Mouse (Mus musculus) gastrocnemius, postnatal 10 days (tissue): ENCODE measurements at regions not wholly inside any gene's neighbourhood (a gene's known extent, or its start where the extent isn't known, plus 50 kb on each side); places are given as distances from the start of the nearest gene placed in this dataset.

Experiments used
- DNase-seq: peaks from one replicate; pipeline ENCODE4 v3.0.0; 2021; ENCODE audit warnings: mixed read lengths

- DNase-seq = no peak
Observed at GRCm38 (mm10) chr4:87718166-87718805, 314.9 kb downstream of the Mllt3 start.

- DNase-seq = no peak
Observed at GRCm38 (mm10) chr4:87715212-87715933, 317.8 kb downstream of the Mllt3 start.

DNA sequence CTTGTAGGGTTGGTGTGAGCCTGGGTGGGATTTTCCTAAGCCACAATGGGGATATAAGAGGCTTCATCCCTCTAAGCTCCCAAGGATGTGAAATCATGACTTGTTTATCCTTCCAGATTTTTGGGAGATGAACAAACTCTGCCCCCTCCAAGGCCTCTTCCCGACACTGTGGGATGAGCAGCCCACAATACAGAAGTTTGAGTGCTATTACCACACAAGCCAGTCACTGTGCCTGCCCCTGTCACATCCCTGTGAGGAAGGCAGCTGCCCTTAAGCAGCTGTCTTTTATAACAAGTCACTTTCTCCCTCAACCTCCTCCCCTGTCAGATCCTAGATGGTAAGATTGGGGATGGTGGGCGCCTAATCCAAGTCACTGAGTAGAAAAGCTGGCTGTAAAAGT is 320.5 kb downstream of the Mllt3 start:
- no peak for DNase-seq

DNA sequence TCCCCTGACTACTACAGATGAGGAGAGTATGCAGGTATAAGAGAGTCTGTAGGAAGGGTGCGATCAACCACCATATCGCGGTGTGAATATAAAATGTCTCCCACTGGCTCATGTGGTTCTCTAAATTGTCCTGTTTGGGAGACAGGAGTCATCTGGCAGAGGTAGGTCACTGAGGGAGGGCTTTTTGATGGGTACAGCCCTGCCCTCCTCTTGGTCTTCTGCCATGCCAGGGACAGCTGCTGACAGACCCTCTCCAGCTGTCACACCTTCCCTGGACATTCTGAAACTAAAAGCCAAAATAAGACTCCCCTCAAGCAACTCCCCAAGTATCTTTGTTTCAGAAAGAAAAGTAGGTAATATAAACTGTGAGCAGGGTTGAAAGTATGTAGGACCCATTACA is 320.9 kb downstream of the Mllt3 start:
- DNase-seq = no peak

GRCm38 (mm10) chr4:87711185-87711827 is 321.9 kb downstream of the Mllt3 start:
- DNase-seq = no peak

- DNase-seq = no peak
Observed at GRCm38 (mm10) chr4:87708981-87709645, 324.1 kb downstream of the Mllt3 start.

- no peak for DNase-seq
Observed at GRCm38 (mm10) chr4:87707386-87707785, 325.8 kb downstream of the Mllt3 start.

- no peak for DNase-seq
Observed at GRCm38 (mm10) chr4:87702834-87703233, 330.3 kb downstream of the Mllt3 start.

DNA sequence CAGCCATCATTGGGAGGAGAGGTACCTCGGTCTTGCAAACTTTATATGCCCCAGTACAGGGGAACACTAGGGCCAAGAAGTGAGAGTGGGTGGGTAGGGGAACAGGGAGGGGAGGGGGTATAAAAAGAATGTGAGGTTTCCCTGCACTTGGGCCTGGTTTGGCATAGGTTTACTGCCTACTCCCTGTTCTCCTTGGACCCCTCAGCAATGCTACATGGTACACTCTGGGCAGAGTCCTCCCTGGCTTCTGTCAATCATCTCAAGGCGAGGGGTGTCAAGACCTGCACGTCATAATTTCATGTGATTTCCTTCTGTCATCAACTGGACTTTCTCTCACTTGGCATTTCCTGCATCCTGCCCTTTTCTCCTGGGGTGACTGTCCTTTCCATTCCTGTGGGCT is 330.9 kb downstream of the Mllt3 start:
- no peak for DNase-seq

DNA sequence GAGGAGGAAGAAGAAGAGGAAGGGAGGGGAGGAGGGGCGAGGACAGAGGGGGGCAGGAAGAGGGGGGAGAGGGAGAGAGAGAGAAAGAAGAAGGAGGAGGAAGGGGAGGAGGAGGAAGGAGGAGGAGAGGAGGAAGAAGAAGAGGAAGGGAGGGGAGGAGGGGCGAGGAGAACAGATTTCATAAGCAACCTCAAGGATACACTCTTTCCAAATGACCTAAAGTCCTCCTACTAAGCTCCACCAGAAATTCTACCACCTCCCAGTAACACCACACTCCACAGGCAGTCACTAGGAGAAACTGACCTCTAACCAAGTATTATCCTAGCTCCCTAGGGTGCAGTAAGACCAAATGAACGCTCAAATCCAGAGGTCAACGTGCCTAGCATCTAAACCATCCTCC is 332.1 kb downstream of the Mllt3 start:
- DNase-seq = no peak

- DNase-seq = no peak
Observed at GRCm38 (mm10) chr4:87700508-87700907, 332.7 kb downstream of the Mllt3 start.

DNA sequence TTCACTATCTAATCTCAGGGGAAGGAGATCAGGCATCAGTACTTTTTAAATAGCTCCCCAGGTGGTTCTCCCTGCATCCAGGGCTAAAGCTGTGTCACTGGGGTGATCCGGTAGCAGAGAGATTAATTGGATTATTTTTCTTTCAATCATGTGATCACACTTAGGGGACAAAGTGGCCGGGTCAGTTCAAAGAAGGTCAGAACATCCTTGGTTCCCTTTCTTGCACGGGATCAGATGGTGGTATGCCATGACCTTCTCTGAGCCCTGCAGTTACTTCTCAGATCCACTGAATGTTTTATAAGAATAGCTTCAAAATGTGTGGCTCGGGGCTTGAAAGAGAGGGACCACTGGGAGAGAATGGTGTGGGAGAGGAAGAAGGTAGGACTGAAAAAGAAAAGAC is 333.6 kb downstream of the Mllt3 start:
- DNase-seq = no peak

GRCm38 (mm10) chr4:87698750-87699149 is 334.4 kb downstream of the Mllt3 start:
- DNase-seq = no peak

- DNase-seq = no peak
Observed at GRCm38 (mm10) chr4:87696921-87697320, 336.2 kb downstream of the Mllt3 start.

GRCm38 (mm10) chr4:87695811-87696210 is 337.4 kb downstream of the Mllt3 start:
- DNase-seq = no peak

DNA sequence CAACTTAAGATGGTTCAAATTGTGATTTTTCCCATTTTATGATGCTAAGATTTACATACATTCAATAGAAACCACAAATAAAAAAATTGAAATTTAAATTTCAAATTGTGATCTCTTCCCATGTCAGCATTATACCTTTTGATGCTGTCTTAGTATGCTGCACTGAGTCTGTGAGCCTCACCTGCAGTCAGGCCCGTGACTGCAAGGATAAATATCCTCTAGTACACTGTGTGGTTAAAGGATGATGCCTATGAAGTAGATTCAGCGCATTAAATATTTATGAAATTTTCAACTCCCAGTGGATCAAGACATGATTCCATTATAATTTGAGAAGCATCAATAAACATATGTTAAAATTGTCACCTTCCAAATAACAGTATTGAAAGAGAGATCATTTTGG is 340.4 kb downstream of the Mllt3 start:
- no peak for DNase-seq

DNA sequence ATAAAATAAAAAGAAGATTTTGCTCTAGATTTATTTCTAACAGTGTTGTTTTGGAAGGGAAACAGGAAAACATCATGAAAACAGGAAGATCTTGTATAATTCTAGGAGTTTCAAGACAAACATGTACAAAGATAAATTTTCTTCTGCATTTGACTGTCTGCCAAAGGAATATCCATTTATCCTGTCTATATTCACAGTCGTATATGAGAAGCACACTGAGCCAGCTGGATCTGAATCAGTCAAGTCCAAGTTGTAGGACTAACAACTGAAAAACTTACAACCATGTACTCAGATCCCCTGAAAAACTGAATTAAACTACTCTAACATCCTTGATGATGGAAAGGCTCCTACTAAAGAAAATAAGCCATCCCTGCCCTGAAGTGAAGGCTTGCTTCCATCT is 348.2 kb downstream of the Mllt3 start:
- DNase-seq = no peak

GRCm38 (mm10) chr4:87682783-87683182 is 350.4 kb downstream of the Mllt3 start:
- no peak for DNase-seq

DNA sequence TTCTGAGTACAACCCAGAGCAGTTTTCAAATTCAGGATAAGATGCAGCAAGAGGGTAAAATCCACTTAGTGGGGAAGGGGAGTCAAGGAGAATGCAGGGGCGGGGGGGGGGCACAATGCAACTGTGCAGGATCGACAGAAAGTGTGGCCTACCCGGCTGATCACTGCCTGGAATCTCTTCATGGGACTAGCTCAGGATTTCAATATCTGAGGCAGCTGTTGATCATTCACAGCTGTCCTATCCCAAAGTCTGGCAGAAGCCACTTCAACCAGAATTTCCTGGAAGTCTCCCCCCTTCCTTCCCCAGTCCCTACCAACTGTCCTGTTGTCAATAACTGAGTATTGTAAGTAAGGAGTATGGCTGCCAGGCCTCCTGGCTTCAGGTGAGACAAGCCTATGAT is 362.1 kb downstream of the Mllt3 start:
- no peak for DNase-seq

- no peak for DNase-seq
Observed at GRCm38 (mm10) chr4:87670167-87670566, 363.0 kb downstream of the Mllt3 start.

DNA sequence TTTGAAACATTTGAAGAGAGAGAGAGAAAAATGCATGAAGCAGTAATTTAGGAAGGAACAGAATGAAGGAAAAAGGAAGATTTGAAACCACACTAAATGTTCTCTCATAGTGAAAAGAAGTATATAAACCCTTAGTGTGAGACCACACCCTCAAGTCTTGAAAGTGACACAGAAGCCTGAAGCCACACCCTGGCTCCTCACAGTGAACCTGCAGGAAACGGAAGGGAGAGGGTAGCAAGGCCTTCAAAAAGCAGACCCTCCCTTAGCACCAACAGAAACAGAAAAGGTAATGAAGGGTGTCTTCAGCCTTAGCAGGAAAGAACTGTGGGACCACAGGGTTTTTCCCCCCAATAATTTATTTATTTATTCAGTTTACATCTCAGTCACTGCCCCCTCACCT is 363.7 kb downstream of the Mllt3 start:
- DNase-seq = no peak

DNA sequence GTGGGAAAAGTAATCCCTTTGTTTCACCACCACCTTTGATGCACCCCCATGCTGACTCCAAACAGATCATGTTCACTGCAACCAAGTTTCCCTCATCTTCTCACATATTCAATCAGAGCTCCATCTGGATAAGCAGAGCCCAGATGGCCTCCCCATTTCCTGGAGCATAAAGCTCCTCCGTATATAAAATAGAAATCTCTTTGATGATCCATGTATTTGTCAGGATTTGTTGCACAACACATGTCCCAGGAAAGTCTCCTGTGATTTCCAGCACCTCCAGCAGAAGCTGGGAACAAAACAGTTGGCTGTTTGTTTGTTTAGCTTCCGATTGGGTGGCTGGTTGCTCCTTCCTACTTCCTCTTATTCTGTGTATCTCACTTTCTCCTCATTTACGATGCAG is 364.9 kb downstream of the Mllt3 start:
- DNase-seq = no peak

DNA sequence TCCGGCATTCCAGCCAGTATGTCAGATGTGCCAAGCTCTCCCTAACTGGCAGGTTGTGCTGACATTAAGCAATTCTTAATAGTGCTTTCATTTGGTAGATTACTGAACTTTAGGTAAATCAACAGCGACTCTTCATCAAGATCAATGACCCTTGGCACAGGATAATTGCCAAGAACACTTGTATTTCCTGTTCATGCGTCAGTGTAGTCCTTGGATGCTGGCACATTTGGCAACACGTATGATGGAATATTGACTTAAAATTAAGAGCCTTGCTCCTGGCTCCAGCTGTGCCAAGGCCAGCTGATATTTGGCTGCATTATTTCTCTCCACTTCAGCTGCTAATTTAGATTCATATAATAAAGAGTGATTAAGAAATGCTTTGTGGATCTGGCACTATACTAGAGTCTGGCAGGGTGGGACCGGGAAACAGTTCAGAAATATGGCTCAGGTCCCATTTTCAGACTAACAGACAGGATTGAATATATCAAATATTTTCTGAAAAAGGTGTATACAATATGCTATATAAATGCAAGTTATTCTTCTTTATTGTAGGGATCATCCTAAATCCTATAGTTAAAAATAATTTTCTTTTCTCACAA is 365.5 kb downstream of the Mllt3 start:
- no peak for DNase-seq
